Mouse (Mus musculus) activated CD4-positive, CD25-positive, alpha-beta regulatory T cell, adult 4 months (primary cell): Measurements from ENCODE around the gene Depdc7. TPM values are rescaled to one million over a fixed set of nuclear protein-coding genes. Genes with fewer than 3 reads are reported as not detected.

Experiments
- ATAC-seq: one replicate; pipeline ENCODE4 v1.8.0; 2017
- polyA plus RNA-seq, 2 experiments: library from polyadenylated mRNA; unstranded; fragments of 100-300 nt; shearing (Covaris generic); gene quantifications; one replicate each; pipeline ENCODE4 v1.2.1; 2017

Depdc7 gene
- polyA plus RNA-seq, 2 experiments from 2014 or later, result not detected

DNA sequence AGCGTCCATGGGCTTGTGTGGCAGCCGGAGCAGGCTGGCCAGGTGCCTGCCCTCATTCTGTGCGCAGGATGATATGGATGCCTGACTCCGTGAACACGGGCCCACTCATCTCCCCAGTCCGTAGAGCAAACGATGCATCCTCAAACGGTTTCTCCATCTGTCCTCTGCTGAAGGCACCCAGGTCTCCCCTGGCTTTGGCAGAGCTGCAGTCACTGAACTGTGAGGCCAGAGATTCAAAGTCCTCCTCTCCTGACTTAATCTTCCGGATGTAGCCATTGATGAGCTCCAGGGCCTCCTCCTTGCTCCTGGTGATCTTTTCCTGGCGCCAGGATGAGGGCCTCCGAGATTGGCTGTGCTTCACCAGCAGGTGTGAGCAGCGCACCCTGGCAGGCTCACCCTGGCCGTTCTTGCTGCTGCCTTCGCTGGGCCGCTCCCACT is 28.4 kb downstream of the Depdc7 start:
- no peak for ATAC-seq

DNA sequence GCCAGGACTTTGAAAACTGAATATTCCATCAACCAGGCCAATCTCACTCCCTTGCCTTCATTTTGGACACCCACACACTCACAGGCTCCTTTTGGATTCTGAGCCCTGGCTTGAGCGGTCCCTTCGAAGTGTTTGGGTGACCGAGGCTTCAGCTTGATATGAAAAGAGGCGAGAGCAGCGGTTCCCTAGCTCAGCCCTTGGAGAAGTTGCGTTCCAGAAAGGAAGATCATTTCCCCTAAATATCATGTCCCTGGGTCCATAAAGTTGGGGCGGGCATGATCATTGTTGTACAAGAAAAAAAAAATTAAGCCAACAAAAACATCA is 30.2 kb downstream of the Depdc7 start:
- no peak for ATAC-seq

- no peak for ATAC-seq
Measured at GRCm38 (mm10) chr2:104711585-104712485, 30.8 kb downstream of the Depdc7 start, which contains the start of gene Tcp11l1. TSS of gene Tcp11l1 (minus strand) at chr2:104712169.

- no peak for ATAC-seq
Measured at GRCm38 (mm10) chr2:104710670-104711370, 31.9 kb downstream of the Depdc7 start.

DNA sequence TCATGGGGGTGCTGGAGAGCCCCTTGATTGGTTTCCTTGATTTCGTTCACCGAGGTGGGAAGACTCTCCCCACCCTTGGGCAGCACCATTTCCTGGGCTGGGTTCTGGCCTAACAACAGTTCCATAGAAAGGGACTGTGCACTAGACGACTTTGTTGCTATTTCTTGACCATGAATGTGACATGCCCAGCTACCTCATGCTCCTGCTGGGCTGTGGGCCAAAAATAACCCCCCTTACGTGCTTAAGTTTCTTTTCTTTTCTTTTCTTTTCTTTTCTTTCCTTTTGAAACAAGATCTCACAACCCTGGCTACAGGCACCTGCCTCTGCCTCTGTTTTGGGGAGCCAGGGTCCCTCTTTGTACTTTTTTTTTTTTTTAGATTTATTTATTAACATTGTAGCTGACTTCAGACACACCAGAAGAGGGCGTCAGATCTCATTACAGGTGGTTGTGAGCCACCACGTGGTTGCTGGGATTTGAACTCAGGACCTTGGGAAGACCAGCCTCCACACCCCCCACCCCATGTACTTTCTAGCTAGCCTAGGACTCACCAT is 32.8 kb downstream of the Depdc7 start:
- ATAC-seq, result no peak

DNA sequence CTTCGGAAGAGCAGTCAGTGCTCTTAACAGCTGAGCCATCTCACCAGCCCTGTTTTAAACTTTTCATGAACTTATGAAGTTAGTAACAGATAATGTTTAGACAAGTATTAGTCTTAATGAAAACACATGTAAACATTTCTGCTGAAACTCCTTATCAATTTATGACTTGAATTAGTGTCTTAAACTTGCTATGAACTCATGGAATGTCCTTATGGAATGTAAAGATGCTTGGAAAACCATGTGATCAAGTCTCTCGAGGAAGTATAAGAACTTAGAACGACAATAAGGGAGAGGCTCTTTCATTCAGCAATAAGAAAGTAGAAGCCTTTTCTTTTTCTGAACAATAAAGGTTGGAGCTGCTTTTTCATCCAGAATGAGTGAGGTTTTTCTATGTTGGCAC is 38.3 kb downstream of the Depdc7 start:
- ATAC-seq, result no peak

- no peak for ATAC-seq
Measured at GRCm38 (mm10) chr2:104703158-104703557, 39.5 kb downstream of the Depdc7 start.

DNA sequence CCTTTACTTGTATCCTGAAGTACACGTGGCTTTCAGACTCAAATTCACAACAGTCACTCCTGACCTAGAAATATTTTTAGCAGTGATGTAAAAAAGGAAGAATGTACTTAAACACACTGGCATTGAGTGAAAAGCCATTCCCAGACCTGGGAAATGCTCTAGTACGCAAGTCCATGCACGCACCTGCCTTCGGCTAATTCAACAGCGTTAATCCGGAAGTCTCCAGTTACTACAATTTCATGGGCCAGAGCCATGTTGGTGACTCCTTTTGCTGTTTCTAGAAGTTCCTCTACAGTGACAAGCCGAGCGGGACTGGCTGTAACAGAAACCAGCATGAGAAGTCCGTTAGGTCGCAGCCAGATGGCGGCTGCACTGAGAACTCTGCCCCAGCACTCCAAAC is 43.0 kb downstream of the Depdc7 start:
- ATAC-seq, result no peak

DNA sequence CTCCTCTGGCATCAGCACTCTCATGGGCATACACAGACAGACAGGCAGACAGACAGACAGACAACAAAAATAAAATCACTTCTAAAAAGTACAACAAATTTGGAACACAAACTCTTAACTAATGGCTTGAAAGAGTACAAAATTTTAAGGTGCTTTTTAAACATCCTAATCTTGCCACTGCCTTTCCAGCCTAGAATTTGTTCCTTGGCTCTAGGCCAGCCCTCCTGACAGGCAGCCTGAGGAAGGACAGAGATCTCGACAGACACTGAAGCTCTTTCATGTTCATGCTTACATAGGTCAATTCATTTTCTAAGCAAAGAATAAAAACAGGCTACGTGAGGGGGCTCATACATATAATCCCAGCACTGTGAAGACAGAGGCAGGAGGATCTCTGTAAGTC is 50.1 kb downstream of the Depdc7 start:
- no peak for ATAC-seq

GRCm38 (mm10) chr2:104690720-104691119 is 52.0 kb downstream of the Depdc7 start:
- no peak for ATAC-seq

GRCm38 (mm10) chr2:104688724-104689123 is 54.0 kb downstream of the Depdc7 start:
- no peak for ATAC-seq

- no peak for ATAC-seq
Measured at GRCm38 (mm10) chr2:104688321-104688720, 54.4 kb downstream of the Depdc7 start.

- ATAC-seq, result no peak
Measured at GRCm38 (mm10) chr2:104687261-104687660, 55.4 kb downstream of the Depdc7 start.

DNA sequence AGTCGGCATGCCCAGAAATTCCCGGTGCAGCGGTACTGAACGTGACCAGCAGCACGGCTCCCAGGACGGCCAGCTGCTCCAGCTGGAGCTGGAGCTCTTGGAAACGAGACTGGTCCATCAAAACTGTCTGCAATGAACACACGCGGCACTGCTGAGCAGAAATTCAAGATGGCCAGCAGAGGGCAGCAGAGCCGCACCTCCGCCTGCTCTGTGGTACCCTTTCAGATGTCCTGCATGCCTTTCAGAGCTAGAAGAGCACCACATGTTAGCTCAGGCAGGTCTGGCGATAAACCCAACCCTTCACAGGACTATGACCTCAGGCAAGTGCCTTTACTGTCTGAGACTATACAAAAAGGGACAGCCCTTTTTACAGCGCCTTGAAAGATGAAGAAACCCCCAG is 57.3 kb downstream of the Depdc7 start:
- no peak for ATAC-seq

DNA sequence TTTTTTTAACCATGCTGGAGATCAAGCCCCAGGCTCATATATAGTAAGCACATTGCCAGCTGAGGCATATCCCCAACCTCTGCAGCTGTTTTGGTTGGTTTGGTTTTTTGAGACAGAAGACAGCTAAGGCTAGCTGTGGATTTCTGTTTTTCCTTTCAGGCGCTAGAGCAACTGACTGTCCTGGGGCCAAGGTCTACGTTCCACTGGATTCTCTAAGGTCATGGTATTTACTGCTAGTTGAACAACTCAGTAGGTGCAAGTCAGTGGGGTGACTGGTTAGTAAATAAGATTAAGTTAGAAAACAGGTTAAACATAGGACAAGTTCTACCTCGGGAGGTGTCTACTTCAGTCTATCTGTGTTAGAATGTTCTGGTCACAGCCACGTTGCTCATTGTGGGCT is 57.9 kb downstream of the Depdc7 start:
- ATAC-seq, result no peak

DNA sequence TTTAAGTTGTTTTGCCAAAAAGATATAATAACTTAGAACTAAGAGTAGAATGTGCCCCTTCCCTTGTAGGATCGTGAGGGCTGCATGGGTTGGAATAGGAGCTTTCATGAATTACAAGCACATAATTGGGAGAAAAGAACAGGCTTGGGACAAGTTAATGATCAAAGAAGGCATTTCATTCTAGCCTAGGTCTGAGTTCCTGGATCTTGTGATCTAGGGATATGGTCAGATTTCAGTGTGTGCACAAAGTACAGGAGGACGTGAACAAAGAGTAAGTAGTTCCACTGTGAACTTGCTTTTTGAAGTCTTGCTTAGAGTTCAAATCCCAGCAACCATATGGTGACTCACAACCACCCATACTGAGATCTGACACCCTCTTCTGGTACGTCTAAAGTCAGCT is 65.4 kb downstream of the Depdc7 start:
- no peak for ATAC-seq

Other genes starting within 250 kb of the Depdc7 start
- gene Hipk3, start 248.4 kb downstream of the Depdc7 start, polyA plus RNA-seq, result 10 to 100 TPM; 11.1 to 12.5 TPM
- 10 to 100 TPM; 55.7 to 72.3 TPM for gene Cstf3, start 152.4 kb downstream of the Depdc7 start, polyA plus RNA-seq
- 1 to 10 TPM in 1 of 2 experiments, not detected in 1; 1.3 TPM for gene Tcp11l1, start 30.7 kb downstream of the Depdc7 start, polyA plus RNA-seq
- not detected for gene Pin1rt1, start 26.5 kb downstream of the Depdc7 start, polyA plus RNA-seq
- gene Qser1, start 73.9 kb upstream of the Depdc7 start, polyA plus RNA-seq, result 1 to 10 TPM in 1 of 2 experiments, under 1 TPM in 1; 0.93 to 1.2 TPM
- 1 to 10 TPM; 1.2 to 1.4 TPM for gene Prrg4, start 107.0 kb upstream of the Depdc7 start, polyA plus RNA-seq
- gene Ccdc73, start 124.9 kb upstream of the Depdc7 start, polyA plus RNA-seq, result 1 to 10 TPM; 3.3 to 5.2 TPM